In the genomic region with DNA sequence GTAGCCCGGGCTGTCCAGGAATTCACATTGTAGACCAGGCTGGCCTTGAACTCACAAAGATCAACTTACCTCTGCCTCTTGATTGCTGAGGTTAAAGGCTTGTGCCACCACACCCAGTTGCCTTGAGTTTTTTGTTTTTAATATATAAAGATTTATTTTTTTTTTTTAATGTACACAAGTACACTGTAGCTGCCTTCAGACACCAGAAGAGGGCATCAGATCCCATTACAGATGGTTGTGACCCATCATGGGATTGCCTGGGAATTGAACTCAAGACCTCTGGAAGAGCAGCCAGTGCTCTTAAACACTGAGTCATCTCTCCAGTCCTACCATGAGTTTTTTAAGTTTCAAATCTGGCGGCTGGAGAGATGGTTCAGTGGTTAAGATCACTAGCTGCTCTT, we compare ENCODE assay signal across 13 mouse cellular contexts. TPM values are rescaled to one million over a fixed set of nuclear protein-coding genes. Genes with fewer than 3 reads are reported as not detected.
DNase-seq lines count a peak whose midpoint lies in the region; ATAC-seq and TF ChIP-seq lines count a peak whose summit lies in the region.
"Had no signal": no experiment of that assay in that cellular context is flagged by ENCODE, and none has a peak within 500 bp of the region (broad histone marks: within the 10 kb centered on the region; RNA-seq: fewer than 3 reads in every experiment).

No protein-coding gene starts in this region.

- peak; percentile 25; the same call in 1 of the 2 replicates for TF ChIP-seq CTCF in heart, adult 2 months (IDR thresholded peaks at IDR 0.05)
- TF ChIP-seq CTCF in lung, postnatal 0 days (IDR thresholded peaks at IDR 0.05), result peak; percentile 21; the same call in 1 of the 2 replicates

- H3K9ac ChIP-seq in heart, adult 2 months (ENCODE audit: low read depth, low read length), result no peak overlapping the region
- H3K9ac ChIP-seq in heart, embryonic 12.5 days, result no peak overlapping the region
- no peak overlapping the region for H3K9ac ChIP-seq in lung, postnatal 0 days (replicated peaks; ENCODE audit: low read depth)

- no peak overlapping the region for H3K4me3 ChIP-seq in heart, adult 2 months
- H3K4me3 ChIP-seq in heart, embryonic 12.5 days, result no peak overlapping the region
- H3K4me3 ChIP-seq in lung, postnatal 0 days (ENCODE audit: low read depth, low read length), result no peak overlapping the region
- H3K4me3 ChIP-seq in myocyte, result peak overlapping the region; percentile 82

- no peaks in the 10 kb centered on the region for H3K27me3 ChIP-seq in heart, adult 2 months (ENCODE audit: control insufficient read depth, insufficient read depth, low read length)
- no peaks in the 10 kb centered on the region for H3K27me3 ChIP-seq in heart, embryonic 12.5 days (replicated peaks)
- H3K27me3 ChIP-seq in lung, postnatal 0 days (replicated peaks; ENCODE audit: insufficient read depth, low read length), result no peaks in the 10 kb centered on the region
- no peaks in the 10 kb centered on the region for H3K27me3 ChIP-seq in myocyte (ENCODE audit: control insufficient read depth, insufficient read depth, insufficient read length)

- H3K4me2 ChIP-seq in heart, embryonic 12.5 days, result no peak overlapping the region
- no peak overlapping the region for H3K4me2 ChIP-seq in lung, postnatal 0 days (replicated peaks; ENCODE audit: low read depth, low read length)
- H3K4me2 ChIP-seq in myocyte (ENCODE audit: low read depth), result peak overlapping the region; percentile 93

- no peak for TF ChIP-seq EP300 in heart, adult 2 months (IDR thresholded peaks at IDR 0.05; ENCODE audit: insufficient read depth, low read depth, low read length)
- TF ChIP-seq EP300 in lung, postnatal 0 days (IDR thresholded peaks at IDR 0.05), result no peak

- H3K9me3 ChIP-seq in heart, embryonic 12.5 days (replicated peaks), result no peaks in the 10 kb centered on the region
- H3K9me3 ChIP-seq in lung, postnatal 0 days (ENCODE audit: low read length), result no peaks in the 10 kb centered on the region

- DNase-seq in heart, adult 2 months, result no peak
- DNase-seq in lung, postnatal 0 days (ENCODE audit: low spot score), result no peak
- no peak for DNase-seq in lung, postnatal 4 days
- DNase-seq in NIH3T3 (ENCODE audit: low read depth), result peak; percentile 60
- no peak for DNase-seq in left cerebral cortex, adult 9 months (ENCODE audit: low spot score in 2 of 2)
- DNase-seq in cerebellum, postnatal 4 days (ENCODE audit: low spot score in 2 of 2), result no peak
- DNase-seq: adrenal gland, postnatal 36 days; kidney, adult 18-20 months; lung, adult 2 months; right cerebral cortex, postnatal 14 days had no signal

- no peak overlapping the region for H3K27ac ChIP-seq in heart, adult 2 months
- no peak overlapping the region for H3K27ac ChIP-seq in heart, embryonic 12.5 days (ENCODE audit: poor library complexity, severe bottlenecking)
- no peak overlapping the region for H3K27ac ChIP-seq in lung, postnatal 0 days (ENCODE audit: low read length)

- intact Hi-C loops in heart, adult 2 months (cut with DNase I), result no loop called here

- WGBS in heart, adult 2 months, result 70% methylated on average over 2 of the region's 2 CpGs
- WGBS in heart, embryonic 12.5 days, result 55% methylated on average over 2 of the region's 2 CpGs
- 59% methylated on average over 2 of the region's 2 CpGs for WGBS in lung, postnatal 0 days

- H3K79me2 ChIP-seq in heart, adult 2 months (replicated peaks; ENCODE audit: control insufficient read depth, insufficient read depth, low read length), result peaks cover 4% of the 10 kb centered on the region; the same call in 1 of the 2 replicates
- peaks cover 36% of the 10 kb centered on the region for H3K79me2 ChIP-seq in myocyte (ENCODE audit: control insufficient read depth, insufficient read depth)

- TF ChIP-seq POLR2A in heart, adult 2 months (IDR thresholded peaks at IDR 0.05; ENCODE audit: insufficient read depth, low read depth, low read length), result no peak
- TF ChIP-seq POLR2A in myocyte (IDR thresholded peaks at IDR 0.05; ENCODE audit: insufficient read length, low read depth), result no peak

- peaks cover under 1% of the 10 kb centered on the region for H3K36me3 ChIP-seq in heart, adult 2 months (ENCODE audit: control insufficient read depth, insufficient read depth, low read length)
- peaks cover 6% of the 10 kb centered on the region for H3K36me3 ChIP-seq in heart, embryonic 12.5 days
- H3K36me3 ChIP-seq in lung, postnatal 0 days (ENCODE audit: insufficient read depth, low read length), result no peaks in the 10 kb centered on the region
- H3K36me3 ChIP-seq in myocyte (ENCODE audit: control insufficient read depth, insufficient read depth), result no peaks in the 10 kb centered on the region

- no peak overlapping the region for H3ac ChIP-seq in myocyte (ENCODE audit: control insufficient read depth, insufficient read length)

- peaks cover 5% of the 10 kb centered on the region for H3K4me1 ChIP-seq in heart, adult 2 months (ENCODE audit: control insufficient read depth, insufficient read depth, low read length)
- H3K4me1 ChIP-seq in heart, embryonic 12.5 days (replicated peaks), result peaks cover 29% of the 10 kb centered on the region
- peaks cover 4% of the 10 kb centered on the region; the same call in 1 of the 2 replicates for H3K4me1 ChIP-seq in lung, postnatal 0 days (ENCODE audit: insufficient read depth, low read depth, low read length)

- no peak for ATAC-seq in heart, embryonic 12.5 days (ENCODE audit: insufficient number of reproducible peaks, low FRiP score)
- ATAC-seq in lung, postnatal 0 days, result no peak

TF ChIP-seq in myocyte, 11 proteins besides CTCF, POLR2A, EP300 and RAD21:
- TF ChIP-seq SRF (IDR thresholded peaks at IDR 0.05; ENCODE audit: control insufficient read depth, insufficient read length, low read depth), result no peak
- no peak for TF ChIP-seq TCF12 (IDR thresholded peaks at IDR 0.05; ENCODE audit: insufficient read depth, poor library complexity, severe bottlenecking)
- no peak for TF ChIP-seq MYOD1 (IDR thresholded peaks at IDR 0.05; ENCODE audit: control insufficient read depth in 1 of 3, insufficient read length in 2 of 3, low read depth in 2 of 3)
- no peak for TF ChIP-seq POLR2AphosphoS2 (IDR thresholded peaks at IDR 0.05; ENCODE audit: insufficient read length, low read depth)
- TF ChIP-seq TCF3 (IDR thresholded peaks at IDR 0.05; ENCODE audit: insufficient read length, low read depth), result no peak
- no peak for TF ChIP-seq MAX (IDR thresholded peaks at IDR 0.05; ENCODE audit: low read depth)
- no peak for TF ChIP-seq REST (IDR thresholded peaks at IDR 0.05; ENCODE audit: insufficient read depth, insufficient read length)
- TF ChIP-seq CEBPB (IDR thresholded peaks at IDR 0.05; ENCODE audit: insufficient read depth, poor library complexity, severe bottlenecking), result no peak
- TF ChIP-seq MYOG (IDR thresholded peaks at IDR 0.05; ENCODE audit: control insufficient read depth in 1 of 3, insufficient read depth in 1 of 3, insufficient read length in 2 of 3, low read depth in 2 of 3), result no peak

RNA-seq across cellular contexts. Expression of gene Pex12, which starts 1.0 kb away (rescaled TPM):
- 10 to 100 TPM in 1 of 2 experiments, 1 to 10 TPM in 1; 8.7 to 13.5 TPM for total RNA-seq in heart, adult 2 months (2021)
- 7.2 and 8.6 TPM in 2 replicates for polyA plus RNA-seq in heart, adult 2 months (2012; rRNA removed)
- polyA plus RNA-seq in heart, embryonic 12.5 days (2016; fragmentation: Nextera tagmentation; extraction: Ambion mirVana), result 9.9 and 10.2 TPM in 2 replicates
- polyA plus RNA-seq in lung, postnatal 0 days (2015; fragmentation: Nextera tagmentation; extraction: Ambion mirVana), result 9.0 and 9.5 TPM in 2 replicates
- polyA plus RNA-seq in myocyte (2012; fragmentation: generic; extraction: Trizol), result 8.7 TPM

RNA-seq across cellular contexts. Expression of gene Ap2b1, which starts 2.6 kb away (rescaled TPM):
- total RNA-seq in heart, adult 2 months (2021), result 10 to 100 TPM; 42.2 to 43.6 TPM
- polyA plus RNA-seq in heart, adult 2 months (2012; rRNA removed), result 16.3 and 27.8 TPM in 2 replicates
- polyA plus RNA-seq in heart, embryonic 12.5 days (2016; fragmentation: Nextera tagmentation; extraction: Ambion mirVana), result 53.8 and 58.7 TPM in 2 replicates
- polyA plus RNA-seq in lung, postnatal 0 days (2015; fragmentation: Nextera tagmentation; extraction: Ambion mirVana), result 26.5 and 30.9 TPM in 2 replicates
- 64.7 TPM for polyA plus RNA-seq in myocyte (2012; fragmentation: generic; extraction: Trizol)

RNA-seq across cellular contexts. Expression of gene Slfn14, which starts 14.9 kb away (rescaled TPM):
- under 1 TPM in 1 of 2 experiments, not detected in 1; 0.14 TPM for total RNA-seq in heart, adult 2 months (2021)
- not detected in 2 replicates for polyA plus RNA-seq in heart, adult 2 months (2012; rRNA removed)
- 3.0 and 3.4 TPM in 2 replicates for polyA plus RNA-seq in heart, embryonic 12.5 days (2016; fragmentation: Nextera tagmentation; extraction: Ambion mirVana)
- 0.75 and 1.3 TPM in 2 replicates for polyA plus RNA-seq in lung, postnatal 0 days (2015; fragmentation: Nextera tagmentation; extraction: Ambion mirVana)
- polyA plus RNA-seq in myocyte (2012; fragmentation: generic; extraction: Trizol), result 0.01 TPM
- total RNA-seq: adrenal gland, postnatal 36 days; granulocyte monocyte progenitor cell, adult 5-6 weeks had no signal
